ENCODE assay signal across 8 mouse cellular contexts in genomic region chr4:133496738-133497445, GRCm38 (mm10). TPM values are rescaled to one million over a fixed set of nuclear protein-coding genes. Genes with fewer than 3 reads are reported as not detected.
DNase-seq lines count a peak whose midpoint lies in the region; ATAC-seq and TF ChIP-seq lines count a peak whose summit lies in the region.

No protein-coding gene starts in this region.

- H3K4me3 ChIP-seq in kidney, postnatal 0 days (replicated peaks; ENCODE audit: low read depth, low read length): no peak overlapping the region
- peak overlapping the region; percentile 68 for H3K4me3 ChIP-seq in hindbrain, embryonic 13.5 days
- H3K4me3 ChIP-seq in neural tube, embryonic 15.5 days (replicated peaks): peak overlapping the region; percentile 71

- H3K4me1 ChIP-seq in kidney, postnatal 0 days (replicated peaks; ENCODE audit: insufficient read depth, low read length): peaks cover 5% of the 10 kb centered on the region; the same call in 1 of the 2 replicates
- peaks cover 32% of the 10 kb centered on the region for H3K4me1 ChIP-seq in hindbrain, embryonic 13.5 days (replicated peaks)
- peaks cover 41% of the 10 kb centered on the region for H3K4me1 ChIP-seq in neural tube, embryonic 15.5 days

- H3K27ac ChIP-seq in kidney, postnatal 0 days: no peak overlapping the region
- no peak overlapping the region for H3K27ac ChIP-seq in hindbrain, embryonic 13.5 days
- no peak overlapping the region for H3K27ac ChIP-seq in neural tube, embryonic 15.5 days (replicated peaks)

- no peak for ATAC-seq in kidney, postnatal 0 days (replicated peaks; ENCODE audit: low FRiP score, low read depth)
- ATAC-seq in hindbrain, embryonic 13.5 days (ENCODE audit: low FRiP score): no peak
- no peak; the same call in 1 of the 2 replicates for ATAC-seq in neural tube, embryonic 15.5 days (ENCODE audit: low FRiP score)
- no peak for ATAC-seq in CD4-positive, CD25-positive, alpha-beta regulatory T cell, adult 4 months

- no peaks in the 10 kb centered on the region for H3K36me3 ChIP-seq in kidney, postnatal 0 days (ENCODE audit: insufficient read depth, low read length)
- no peaks in the 10 kb centered on the region for H3K36me3 ChIP-seq in hindbrain, embryonic 13.5 days
- no peaks in the 10 kb centered on the region for H3K36me3 ChIP-seq in neural tube, embryonic 15.5 days

- no peak for DNase-seq in kidney, postnatal 0 days (ENCODE audit: low spot score)
- no peak for DNase-seq in kidney, adult 11 months
- DNase-seq in cerebellum, postnatal 25 days: peak; percentile 67 to 70
- no peak for DNase-seq in left cerebral cortex, adult 18-20 months (ENCODE audit: low spot score in 2 of 2)
- no peak for DNase-seq in left cerebral cortex, postnatal 36 days (ENCODE audit: low spot score in 2 of 2)

- intact Hi-C loops in left cerebral cortex, postnatal 36 days (cut with DNase I): no loop called here

- WGBS in kidney, postnatal 0 days: 31% methylated on average over 6 of the region's 6 CpGs
- WGBS in hindbrain, embryonic 13.5 days: 26% methylated on average over 6 of the region's 6 CpGs
- 31% methylated on average over 6 of the region's 6 CpGs for WGBS in neural tube, embryonic 15.5 days

- H3K9ac ChIP-seq in kidney, postnatal 0 days (ENCODE audit: low read depth, low read length): no peak overlapping the region
- peak overlapping the region; percentile 82; the same call in 1 of the 2 replicates for H3K9ac ChIP-seq in hindbrain, embryonic 13.5 days
- H3K9ac ChIP-seq in neural tube, embryonic 15.5 days (replicated peaks): peak overlapping the region; percentile 76; the same call in 1 of the 2 replicates

- H3K4me2 ChIP-seq in kidney, postnatal 0 days (ENCODE audit: low read length): 0 out of 2 replicates have a peak overlapping the region, but pooled peaks have one; percentile 95
- peak overlapping the region; percentile 98 for H3K4me2 ChIP-seq in hindbrain, embryonic 13.5 days
- H3K4me2 ChIP-seq in neural tube, embryonic 15.5 days: peak overlapping the region; percentile 98

- no peaks in the 10 kb centered on the region for H3K9me3 ChIP-seq in kidney, postnatal 0 days (replicated peaks; ENCODE audit: low read length)
- no peaks in the 10 kb centered on the region for H3K9me3 ChIP-seq in hindbrain, embryonic 13.5 days
- H3K9me3 ChIP-seq in neural tube, embryonic 15.5 days (replicated peaks): no peaks in the 10 kb centered on the region

- H3K27me3 ChIP-seq in kidney, postnatal 0 days (ENCODE audit: insufficient read depth, low read length): peaks cover 40% of the 10 kb centered on the region
- H3K27me3 ChIP-seq in hindbrain, embryonic 13.5 days: peaks cover 86% of the 10 kb centered on the region
- H3K27me3 ChIP-seq in neural tube, embryonic 15.5 days (replicated peaks): peaks cover 69% of the 10 kb centered on the region

- TF ChIP-seq CTCF in kidney, postnatal 0 days (IDR thresholded peaks at IDR 0.05; ENCODE audit: low read depth): no peak

RNA-seq across cellular contexts. Expression of gene Trnp1, which starts 1.5 kb away (rescaled TPM):
- polyA plus RNA-seq in kidney, postnatal 0 days (2015; fragmentation: Nextera tagmentation; extraction: Ambion mirVana): 1.4 and 1.5 TPM in 2 replicates
- polyA plus RNA-seq in hindbrain, embryonic 13.5 days (2015; fragmentation: Nextera tagmentation; extraction: Ambion mirVana): 2.8 and 3.9 TPM in 2 replicates
- 10.6 and 14.3 TPM in 2 replicates for polyA plus RNA-seq in neural tube, embryonic 15.5 days (2015; fragmentation: Nextera tagmentation; extraction: Ambion mirVana)
- total RNA-seq in left cerebral cortex, adult 18-20 months (2021): 100 to 1,000 TPM; 164 to 182 TPM
- polyA plus RNA-seq in CD4-positive, CD25-positive, alpha-beta regulatory T cell, adult 4 months (2017; shearing (Covaris generic)): not detected
- 100 to 1,000 TPM; 168 to 210 TPM for total RNA-seq in left cerebral cortex, postnatal 36 days (2021)

RNA-seq across cellular contexts. Expression of gene Tent5b, which starts 17.0 kb away (rescaled TPM):
- 2.7 and 2.8 TPM in 2 replicates for polyA plus RNA-seq in kidney, postnatal 0 days (2015; fragmentation: Nextera tagmentation; extraction: Ambion mirVana)
- 0.13 and 0.30 TPM in 2 replicates for polyA plus RNA-seq in hindbrain, embryonic 13.5 days (2015; fragmentation: Nextera tagmentation; extraction: Ambion mirVana)
- polyA plus RNA-seq in neural tube, embryonic 15.5 days (2015; fragmentation: Nextera tagmentation; extraction: Ambion mirVana): 0.26 and 0.57 TPM in 2 replicates
- total RNA-seq in left cerebral cortex, adult 18-20 months (2021): under 1 TPM in 1 of 2 experiments, not detected in 1; 0.14 TPM
- polyA plus RNA-seq in CD4-positive, CD25-positive, alpha-beta regulatory T cell, adult 4 months (2017; shearing (Covaris generic)): not detected
- not detected for total RNA-seq in left cerebral cortex, postnatal 36 days (2021)

RNA-seq across cellular contexts. Expression of gene Kdf1, which starts 21.9 kb away (rescaled TPM):
- polyA plus RNA-seq in kidney, postnatal 0 days (2015; fragmentation: Nextera tagmentation; extraction: Ambion mirVana): 38.6 and 38.7 TPM in 2 replicates
- polyA plus RNA-seq in hindbrain, embryonic 13.5 days (2015; fragmentation: Nextera tagmentation; extraction: Ambion mirVana): 0.30 and 0.39 TPM in 2 replicates
- 0.27 and 7.0 TPM in 2 replicates for polyA plus RNA-seq in neural tube, embryonic 15.5 days (2015; fragmentation: Nextera tagmentation; extraction: Ambion mirVana)
- under 1 TPM; 0.42 to 0.54 TPM for total RNA-seq in left cerebral cortex, adult 18-20 months (2021)
- polyA plus RNA-seq in CD4-positive, CD25-positive, alpha-beta regulatory T cell, adult 4 months (2017; shearing (Covaris generic)): under 1 TPM in 1 of 2 experiments, not detected in 1; 0.58 TPM
- total RNA-seq in left cerebral cortex, postnatal 36 days (2021): not detected

RNA-seq across cellular contexts. Expression of gene Nudc, which starts 48.9 kb away (rescaled TPM):
- polyA plus RNA-seq in kidney, postnatal 0 days (2015; fragmentation: Nextera tagmentation; extraction: Ambion mirVana): 200 and 219 TPM in 2 replicates
- 256 and 265 TPM in 2 replicates for polyA plus RNA-seq in hindbrain, embryonic 13.5 days (2015; fragmentation: Nextera tagmentation; extraction: Ambion mirVana)
- 269 and 290 TPM in 2 replicates for polyA plus RNA-seq in neural tube, embryonic 15.5 days (2015; fragmentation: Nextera tagmentation; extraction: Ambion mirVana)
- 100 to 1,000 TPM; 148 to 156 TPM for total RNA-seq in left cerebral cortex, adult 18-20 months (2021)
- polyA plus RNA-seq in CD4-positive, CD25-positive, alpha-beta regulatory T cell, adult 4 months (2017; shearing (Covaris generic)): 10 to 100 TPM; 29.9 to 34.3 TPM
- total RNA-seq in left cerebral cortex, postnatal 36 days (2021): 100 to 1,000 TPM; 139 to 143 TPM

RNA-seq across cellular contexts. Expression of gene Nr0b2, which starts 56.3 kb away (rescaled TPM):
- 0.75 and 0.83 TPM in 2 replicates for polyA plus RNA-seq in kidney, postnatal 0 days (2015; fragmentation: Nextera tagmentation; extraction: Ambion mirVana)
- polyA plus RNA-seq in hindbrain, embryonic 13.5 days (2015; fragmentation: Nextera tagmentation; extraction: Ambion mirVana): not detected in 2 replicates
- 0.13 and 0.47 TPM in 2 replicates for polyA plus RNA-seq in neural tube, embryonic 15.5 days (2015; fragmentation: Nextera tagmentation; extraction: Ambion mirVana)
- total RNA-seq in left cerebral cortex, adult 18-20 months (2021): not detected
- under 1 TPM in 1 of 2 experiments, not detected in 1; 0.28 TPM for polyA plus RNA-seq in CD4-positive, CD25-positive, alpha-beta regulatory T cell, adult 4 months (2017; shearing (Covaris generic))
- total RNA-seq in left cerebral cortex, postnatal 36 days (2021): not detected

Comparison
In these comparisons a context has a peak if more than half of its experiments do, and no peak if none do; other contexts are left out.
1. DNase-seq: peak in cerebellum, postnatal 25 days (2 of 2); none in kidney, postnatal 0 days (single experiment), kidney, adult 11 months (single experiment), left cerebral cortex, adult 18-20 months (0 of 2) and left cerebral cortex, postnatal 36 days (0 of 2).
2. Peak in every context shown above with its lines, with median percentiles within 50 percentile points of each other: H3K4me2 ChIP-seq.